Mouse (Mus musculus): ENCODE data around the gene Nmi. TPM values are rescaled to one million over a fixed set of nuclear protein-coding genes. Genes with fewer than 3 reads are reported as not detected.

Gene Nmi
- total RNA-seq, 2 experiments from 2014 or later: 2.7 to 3.8 TPM

DNA sequence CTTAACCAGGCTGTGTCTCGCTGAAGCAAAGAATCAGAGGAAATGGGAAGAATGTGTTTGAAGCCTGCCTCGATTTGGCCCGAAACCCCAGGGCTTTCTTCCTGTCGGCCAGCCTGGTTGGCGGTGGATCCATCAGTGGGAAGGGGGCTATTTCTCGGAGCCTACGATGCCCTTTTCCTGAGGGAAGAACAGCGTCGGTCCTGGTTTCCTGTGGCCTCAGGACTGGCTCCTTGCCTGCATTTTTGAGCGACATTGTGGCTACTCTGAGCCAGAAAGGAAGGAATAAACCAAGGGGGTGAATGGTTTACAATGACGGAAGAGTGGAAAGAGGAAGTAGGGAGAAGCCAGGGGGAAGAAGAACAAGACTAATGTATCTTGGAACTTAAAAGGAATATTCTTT is 8.3 kb upstream of the Nmi start:
- Histone ChIP-seq H3K27ac (0 out of 2 replicates have a peak overlapping the region, but pooled peaks have one; percentile 36), H3K4me3 (peak overlapping the region; percentile 17; the same call in 1 of the 2 replicates)
- no peak for DNase-seq (ENCODE audit: low spot score in 2 of 2)
- TF ChIP-seq CTCF (conservative IDR thresholded peaks at IDR 0.05): no peak

- DNase-seq (ENCODE audit: low spot score in 2 of 2): no peak
- peak overlapping the region; percentile 89 for H3K27ac ChIP-seq
- no peak for TF ChIP-seq CTCF (conservative IDR thresholded peaks at IDR 0.05)
- peak overlapping the region; percentile 65 for H3K4me3 ChIP-seq
These were observed 469 bp downstream of the Nmi start for GRCm38 (mm10) chr2:51972641-51973409.

DNA sequence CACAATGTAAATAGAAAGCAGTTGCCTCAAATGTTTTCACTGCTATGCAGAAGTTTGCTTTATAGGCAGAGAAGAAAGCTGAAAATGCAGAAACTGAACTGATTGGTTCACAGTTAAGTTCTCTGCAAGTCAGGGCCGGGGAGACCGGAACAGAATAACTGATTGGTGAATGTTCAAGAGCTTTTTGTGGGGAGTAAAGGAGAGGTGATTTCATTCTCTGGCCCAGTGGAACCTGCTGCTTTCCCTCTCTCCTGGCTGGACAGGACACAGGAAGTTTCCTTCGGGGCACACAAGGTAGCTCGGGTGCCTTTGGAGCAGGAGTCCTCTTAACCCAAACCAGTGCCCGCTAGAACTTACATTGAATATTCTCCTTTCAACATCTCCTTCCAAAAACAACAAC is 1.2 kb downstream of the Nmi start:
- no peak for TF ChIP-seq CTCF (conservative IDR thresholded peaks at IDR 0.05)
- Histone ChIP-seq H3K4me3 (peak overlapping the region; percentile 65), H3K27ac (peak overlapping the region; percentile 89; the same call in 1 of the 2 replicates)
- DNase-seq (ENCODE audit: low spot score in 2 of 2): no peak

DNA sequence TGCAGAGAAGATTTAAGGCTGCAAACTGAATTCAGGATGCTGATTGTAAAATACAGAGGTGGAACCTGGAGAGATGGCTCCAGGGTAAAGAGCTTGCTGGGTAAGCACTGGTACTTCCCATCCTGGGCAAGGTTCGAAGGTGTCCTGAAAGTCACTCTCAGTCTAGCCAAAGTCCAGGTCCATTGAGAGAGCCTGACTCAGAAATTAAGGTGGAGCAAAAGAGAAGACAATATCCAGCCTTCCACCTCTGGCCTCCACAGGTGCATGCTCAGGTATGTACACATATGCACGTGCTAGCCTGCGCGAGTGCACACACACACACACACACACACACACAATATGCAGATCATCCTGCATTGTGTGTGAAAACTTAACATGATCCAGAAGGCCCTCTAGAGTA is 2.4 kb downstream of the Nmi start:
- DNase-seq (ENCODE audit: low spot score in 2 of 2): no peak
- H3K4me3 ChIP-seq: no peak overlapping the region
- H3K27ac ChIP-seq: no peak overlapping the region
- no peak for TF ChIP-seq CTCF (conservative IDR thresholded peaks at IDR 0.05)

GRCm38 (mm10) chr2:51967288-51967687 is 6.0 kb downstream of the Nmi start:
- Histone ChIP-seq H3K4me3 (no peak overlapping the region), H3K27ac (no peak overlapping the region)
- no peak for TF ChIP-seq CTCF (conservative IDR thresholded peaks at IDR 0.05)
- no peak for DNase-seq (ENCODE audit: low spot score in 2 of 2)

DNA sequence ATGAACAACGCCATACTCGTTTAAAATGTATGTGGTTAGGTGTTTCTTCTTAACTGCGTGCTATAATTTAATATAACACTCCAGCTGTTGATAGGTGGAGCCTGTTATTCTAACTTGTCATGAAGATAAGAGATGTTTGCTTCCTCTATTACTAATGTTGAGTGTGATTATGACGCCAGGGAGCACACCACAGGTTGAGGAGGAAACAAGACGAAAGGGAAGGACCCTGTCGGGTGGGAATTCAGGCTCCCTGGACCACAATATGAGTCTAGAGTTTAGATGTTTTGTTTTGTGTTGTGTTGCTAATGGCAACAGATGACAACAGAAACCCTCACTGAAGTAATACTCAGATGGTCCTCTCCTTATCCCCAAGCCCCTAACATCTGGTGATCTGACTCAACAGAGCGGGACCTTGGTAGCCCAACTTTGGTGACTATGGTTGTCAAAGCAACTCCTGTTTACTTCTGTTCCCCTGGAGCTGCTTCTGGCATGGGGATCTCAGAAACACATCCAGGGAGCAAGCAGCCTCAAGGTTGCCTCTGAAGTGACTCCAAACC is 19.6 kb downstream of the Nmi start:
- Histone ChIP-seq H3K4me3 (no peak overlapping the region), H3K27ac (no peak overlapping the region)
- no peak for DNase-seq (ENCODE audit: low spot score in 2 of 2)
- no peak for TF ChIP-seq CTCF (conservative IDR thresholded peaks at IDR 0.05)

GRCm38 (mm10) chr2:51950876-51951275 is 22.4 kb downstream of the Nmi start:
- H3K27ac ChIP-seq: no peak overlapping the region
- H3K4me3 ChIP-seq: no peak overlapping the region
- no peak for TF ChIP-seq CTCF (conservative IDR thresholded peaks at IDR 0.05)
- no peak for DNase-seq (ENCODE audit: low spot score in 2 of 2)

DNA sequence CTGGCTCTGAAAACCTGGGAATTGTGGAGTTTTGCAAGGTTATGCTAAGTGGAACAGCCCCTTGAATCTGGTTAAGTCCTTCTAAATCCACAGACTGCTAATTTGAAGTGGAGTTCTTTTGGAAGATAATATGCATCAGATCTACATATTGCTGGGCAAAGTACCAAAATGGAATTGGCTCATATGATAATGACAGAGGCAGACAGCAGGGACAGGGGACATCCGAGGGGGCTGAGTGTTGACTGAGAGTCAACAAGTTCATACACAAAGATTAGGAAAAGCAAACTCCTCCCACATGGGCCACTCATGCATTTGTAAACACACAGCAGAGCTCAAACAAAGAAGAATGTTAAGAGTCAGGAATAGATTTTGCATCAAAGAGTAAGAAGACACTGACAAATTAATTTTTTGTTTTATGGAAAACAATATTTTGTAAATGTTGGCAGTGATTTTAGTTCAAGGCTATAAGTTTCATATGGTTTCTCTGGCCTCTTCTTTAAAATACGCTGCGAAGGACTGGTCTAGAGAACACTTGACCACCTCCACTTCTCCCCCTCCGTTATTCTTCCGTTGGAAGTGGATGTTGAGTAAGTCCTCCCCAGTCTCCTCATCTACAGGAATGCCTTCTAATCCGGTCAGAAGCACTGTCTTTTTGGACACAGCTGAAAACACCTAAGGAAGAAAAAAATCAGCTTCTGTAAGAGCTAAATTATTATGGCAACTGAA is 25.0 kb downstream of the Nmi start:
- no peak overlapping the region for H3K4me3 ChIP-seq
- no peak for DNase-seq (ENCODE audit: low spot score in 2 of 2)
- TF ChIP-seq CTCF (conservative IDR thresholded peaks at IDR 0.05): no peak

DNA sequence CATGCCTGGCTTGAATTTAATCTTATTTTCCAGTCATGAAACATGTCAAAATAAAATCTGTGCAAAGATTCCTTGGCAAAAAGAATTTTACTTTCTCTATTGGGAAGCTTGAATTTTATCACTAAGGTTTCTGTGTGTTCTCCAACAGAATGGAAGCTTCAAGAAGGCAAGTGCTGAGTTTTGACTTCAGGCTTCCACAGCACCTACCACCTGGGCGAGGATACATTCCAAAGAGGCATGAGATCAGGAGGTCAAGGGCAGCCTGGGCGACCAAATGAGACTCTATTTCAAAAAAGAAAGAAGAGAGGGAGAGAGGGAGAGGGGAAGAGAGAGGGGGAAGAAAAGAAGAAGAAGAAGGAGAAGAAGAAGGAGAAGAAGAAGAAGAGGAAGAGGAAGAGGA is 27.5 kb downstream of the Nmi start:
- Histone ChIP-seq H3K27ac (no peak overlapping the region), H3K4me3 (no peak overlapping the region)
- no peak for TF ChIP-seq CTCF (conservative IDR thresholded peaks at IDR 0.05)
- DNase-seq (ENCODE audit: low spot score in 2 of 2): no peak

More for the DNA sequence above, 25.0 kb downstream of the Nmi start:
- no peak overlapping the region for H3K27ac ChIP-seq

- no peak for TF ChIP-seq CTCF (conservative IDR thresholded peaks at IDR 0.05)
- H3K27ac ChIP-seq: no peak overlapping the region
- DNase-seq (ENCODE audit: low spot score in 2 of 2): no peak
- no peak overlapping the region for H3K4me3 ChIP-seq
These were observed 31.5 kb downstream of the Nmi start for GRCm38 (mm10) chr2:51941832-51942231.

GRCm38 (mm10) chr2:51938750-51939149 is 34.5 kb downstream of the Nmi start:
- TF ChIP-seq CTCF (conservative IDR thresholded peaks at IDR 0.05): no peak
- Histone ChIP-seq H3K4me3 (no peak overlapping the region), H3K27ac (no peak overlapping the region)
- no peak for DNase-seq (ENCODE audit: low spot score in 2 of 2)

GRCm38 (mm10) chr2:51937004-51937403 is 36.3 kb downstream of the Nmi start:
- DNase-seq (ENCODE audit: low spot score in 2 of 2): no peak
- no peak for TF ChIP-seq CTCF (conservative IDR thresholded peaks at IDR 0.05)
- H3K27ac ChIP-seq: no peak overlapping the region
- H3K4me3 ChIP-seq: no peak overlapping the region

GRCm38 (mm10) chr2:51936585-51936984 is 36.7 kb downstream of the Nmi start:
- no peak overlapping the region for H3K27ac ChIP-seq
- H3K4me3 ChIP-seq: no peak overlapping the region
- DNase-seq (ENCODE audit: low spot score in 2 of 2): no peak
- TF ChIP-seq CTCF (conservative IDR thresholded peaks at IDR 0.05): no peak

All from layer of hippocampus, adult 2 months (tissue).